Mouse (Mus musculus) embryonic fibroblast, embryonic 13.5 days (primary cell): ENCODE measurements at regions not wholly inside any gene's neighbourhood (a gene's known extent, or its start where the extent isn't known, plus 50 kb on each side); places are given as distances from the start of the nearest gene placed in this dataset.

Experiments used
- CTCF ChIP-seq: IDR thresholded peaks from 2 replicates; pipeline ENCODE4 v1.5.1; 2011; ENCODE audit warnings: mild to moderate bottlenecking, control low read depth, low read length, moderate library complexity, borderline replicate concordance; ENCODE audit not compliant: insufficient read depth
- POLR2A ChIP-seq: IDR thresholded peaks from 2 replicates; pipeline ENCODE4 v1.6.1; 2011; ENCODE audit warnings: low read depth, mild to moderate bottlenecking, control low read depth, low read length, moderate library complexity

DNA sequence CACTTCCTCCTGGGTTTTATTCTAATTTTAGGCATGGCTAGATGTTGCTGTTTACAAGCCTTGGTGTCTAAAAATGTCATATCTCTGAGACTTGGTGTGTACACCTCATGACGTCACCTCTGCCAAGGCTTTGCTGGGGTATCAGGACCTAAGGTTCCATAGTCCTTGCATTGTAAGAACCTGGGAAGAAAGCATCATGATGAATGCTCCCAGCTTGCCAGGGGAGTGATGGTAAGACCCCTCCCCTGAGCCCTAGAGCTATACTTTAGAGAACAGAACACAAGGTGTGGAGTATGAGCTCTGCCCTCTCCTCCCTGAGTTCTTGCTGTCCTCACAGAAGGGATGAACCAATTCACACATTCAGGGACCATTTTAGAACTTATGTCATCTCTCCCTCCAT lies 642.5 kb downstream of the Defb40 start:
- TF ChIP-seq POLR2A (no peak), CTCF (no peak)
